Mouse (Mus musculus) bone marrow macrophage, adult 2 months (primary cell): ENCODE data around the gene A030003K21Rik.

Experiments used
- CTCF ChIP-seq: IDR thresholded peaks from 2 replicates; pipeline ENCODE4 v1.5.1; 2012; ENCODE audit warnings: low read depth, mild to moderate bottlenecking, low read length, moderate library complexity
- POLR2A ChIP-seq: IDR thresholded peaks from 2 replicates; pipeline ENCODE4 v1.6.1; 2012; ENCODE audit warnings: mild to moderate bottlenecking, low read depth, low read length, borderline replicate concordance

- TF ChIP-seq CTCF (no peak), POLR2A (no peak)
Measured at GRCm38 (mm10) chr1:82893269-82893668, 49.9 kb downstream of the A030003K21Rik start.
